Mouse (Mus musculus): ENCODE data around the gene Pstpip1. TPM values are rescaled to one million over a fixed set of nuclear protein-coding genes. Genes with fewer than 3 reads are reported as not detected.

Gene Pstpip1
- polyA plus RNA-seq, 1 experiment: 1.0 TPM

DNA sequence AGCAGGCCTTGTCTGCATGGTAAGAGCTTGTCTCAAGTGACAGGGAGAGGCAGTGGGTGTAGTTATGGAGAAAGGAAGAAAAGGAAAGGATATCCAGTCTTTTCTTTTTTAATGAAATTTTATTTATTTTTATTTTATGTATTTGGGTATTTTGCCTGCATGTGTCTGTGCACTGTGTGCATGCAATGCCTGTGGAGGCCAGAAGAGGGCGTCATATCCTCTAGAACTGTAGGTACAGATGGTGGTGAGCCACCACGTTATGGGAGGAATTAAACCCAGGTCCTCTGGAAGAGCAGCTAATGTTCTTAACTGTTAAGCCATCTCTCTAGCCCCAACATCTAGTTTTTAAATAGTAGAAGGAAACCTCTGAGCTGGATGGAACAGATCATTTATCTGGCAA lies 2.3 kb downstream of the Pstpip1 start:
- H3K79me3 ChIP-seq (ENCODE audit: low read depth): no peaks in the 10 kb centered on the region
- no peaks in the 10 kb centered on the region for H3K79me2 ChIP-seq (ENCODE audit: control insufficient read depth, insufficient read depth)
- no peaks in the 10 kb centered on the region for H3K27me3 ChIP-seq (ENCODE audit: control insufficient read depth, insufficient read depth, insufficient read length)
- no peaks in the 10 kb centered on the region for H3K36me3 ChIP-seq (ENCODE audit: control insufficient read depth, insufficient read depth)
- no peak for TF ChIP-seq FOSL1 (IDR thresholded peaks at IDR 0.05; ENCODE audit: insufficient read depth, low read length, poor library complexity, severe bottlenecking)
- no peak overlapping the region for H3ac ChIP-seq (ENCODE audit: control insufficient read depth, insufficient read length, low read depth)
- H3K4me3 ChIP-seq (ENCODE audit: insufficient read depth, poor library complexity, severe bottlenecking): no peak overlapping the region

- Histone ChIP-seq H3K79me3 (ENCODE audit: low read depth) (no peaks in the 10 kb centered on the region), H3K79me2 (ENCODE audit: control insufficient read depth, insufficient read depth) (no peaks in the 10 kb centered on the region), H3K27me3 (ENCODE audit: control insufficient read depth, insufficient read depth, insufficient read length) (no peaks in the 10 kb centered on the region), H3ac (ENCODE audit: control insufficient read depth, insufficient read length, low read depth) (no peak overlapping the region), H3K4me3 (ENCODE audit: insufficient read depth, poor library complexity, severe bottlenecking) (no peak overlapping the region), H3K36me3 (ENCODE audit: control insufficient read depth, insufficient read depth) (no peaks in the 10 kb centered on the region)
- TF ChIP-seq MYOD1 (IDR thresholded peaks at IDR 0.05; ENCODE audit: control insufficient read depth, insufficient read length, low read depth): no peak
- TF ChIP-seq CEBPB (IDR thresholded peaks at IDR 0.05; ENCODE audit: low read depth): no peak
- no peak for TF ChIP-seq USF1 (IDR thresholded peaks at IDR 0.05; ENCODE audit: low read depth)
- TF ChIP-seq MYOG (IDR thresholded peaks at IDR 0.05; ENCODE audit: control insufficient read depth, extremely low read depth, insufficient read length): no peak
- no peak for TF ChIP-seq CTCF (IDR thresholded peaks at IDR 0.05; ENCODE audit: control insufficient read depth, insufficient read depth, insufficient read length)
- TF ChIP-seq MAX (IDR thresholded peaks at IDR 0.05): no peak
- TF ChIP-seq FOSL1 (IDR thresholded peaks at IDR 0.05; ENCODE audit: insufficient read depth, low read length, poor library complexity, severe bottlenecking): no peak
These were observed 8.0 kb downstream of the Pstpip1 start for GRCm38 (mm10) chr9:56097584-56098298.

- Histone ChIP-seq H3K27me3 (ENCODE audit: control insufficient read depth, insufficient read depth, insufficient read length) (no peaks in the 10 kb centered on the region), H3K79me3 (ENCODE audit: low read depth) (no peaks in the 10 kb centered on the region), H3K36me3 (ENCODE audit: control insufficient read depth, insufficient read depth) (no peaks in the 10 kb centered on the region), H3K79me2 (ENCODE audit: control insufficient read depth, insufficient read depth) (no peaks in the 10 kb centered on the region), H3K4me3 (ENCODE audit: insufficient read depth, poor library complexity, severe bottlenecking) (no peak overlapping the region), H3ac (ENCODE audit: control insufficient read depth, insufficient read length, low read depth) (no peak overlapping the region)
- no peak for TF ChIP-seq MYOD1 (IDR thresholded peaks at IDR 0.05; ENCODE audit: control insufficient read depth, insufficient read length, low read depth)
These were observed 10.3 kb downstream of the Pstpip1 start for GRCm38 (mm10) chr9:56100041-56100522.

- no peak overlapping the region for H3K4me3 ChIP-seq (ENCODE audit: insufficient read depth, poor library complexity, severe bottlenecking)
- H3K79me3 ChIP-seq (ENCODE audit: low read depth): no peaks in the 10 kb centered on the region
- H3K27me3 ChIP-seq (ENCODE audit: control insufficient read depth, insufficient read depth, insufficient read length): no peaks in the 10 kb centered on the region
- H3K36me3 ChIP-seq (ENCODE audit: control insufficient read depth, insufficient read depth): no peaks in the 10 kb centered on the region
- H3ac ChIP-seq (ENCODE audit: control insufficient read depth, insufficient read length, low read depth): no peak overlapping the region
- peak; percentile 80 for TF ChIP-seq USF1 (IDR thresholded peaks at IDR 0.05; ENCODE audit: low read depth)
- no peak for TF ChIP-seq MYOD1 (IDR thresholded peaks at IDR 0.05; ENCODE audit: control insufficient read depth, insufficient read length, low read depth)
- H3K79me2 ChIP-seq (ENCODE audit: control insufficient read depth, insufficient read depth): no peaks in the 10 kb centered on the region
These were observed 11.3 kb downstream of the Pstpip1 start for GRCm38 (mm10) chr9:56101022-56101421.

DNA sequence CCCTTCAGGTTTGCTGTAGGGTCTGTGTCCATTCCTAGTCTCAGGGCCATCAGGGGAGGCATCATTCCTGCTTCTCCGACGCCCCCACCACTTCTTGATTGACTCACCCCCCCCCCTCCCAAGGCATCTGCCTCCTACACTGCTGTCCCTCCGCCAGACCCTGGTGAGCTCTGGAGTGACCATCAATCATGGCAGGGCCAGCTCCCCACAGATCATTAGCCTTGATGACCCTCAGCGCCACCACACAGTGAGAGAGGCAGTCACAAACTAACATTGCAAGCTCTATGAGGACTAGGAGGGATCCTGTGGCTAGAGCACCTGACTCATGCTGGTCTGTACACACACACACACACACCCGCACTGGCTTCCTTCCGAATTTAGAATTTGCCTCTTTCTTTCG lies 15.2 kb downstream of the Pstpip1 start:
- Histone ChIP-seq H3K79me3 (ENCODE audit: low read depth) (no peaks in the 10 kb centered on the region), H3ac (ENCODE audit: control insufficient read depth, insufficient read length, low read depth) (no peak overlapping the region), H3K4me3 (ENCODE audit: insufficient read depth, poor library complexity, severe bottlenecking) (no peak overlapping the region), H3K27me3 (ENCODE audit: control insufficient read depth, insufficient read depth, insufficient read length) (no peaks in the 10 kb centered on the region), H3K79me2 (ENCODE audit: control insufficient read depth, insufficient read depth) (no peaks in the 10 kb centered on the region), H3K36me3 (ENCODE audit: control insufficient read depth, insufficient read depth) (no peaks in the 10 kb centered on the region)
- no peak for TF ChIP-seq FOSL1 (IDR thresholded peaks at IDR 0.05; ENCODE audit: insufficient read depth, low read length, poor library complexity, severe bottlenecking)
- TF ChIP-seq MYOG (IDR thresholded peaks at IDR 0.05; ENCODE audit: control insufficient read depth, extremely low read depth, insufficient read length): no peak
- TF ChIP-seq MYOD1 (IDR thresholded peaks at IDR 0.05; ENCODE audit: control insufficient read depth, insufficient read length, low read depth): no peak
- TF ChIP-seq MAX (IDR thresholded peaks at IDR 0.05): no peak
- no peak for TF ChIP-seq CTCF (IDR thresholded peaks at IDR 0.05; ENCODE audit: control insufficient read depth, insufficient read depth, insufficient read length)
- no peak for TF ChIP-seq USF1 (IDR thresholded peaks at IDR 0.05; ENCODE audit: low read depth)
- TF ChIP-seq CEBPB (IDR thresholded peaks at IDR 0.05; ENCODE audit: low read depth): no peak

DNA sequence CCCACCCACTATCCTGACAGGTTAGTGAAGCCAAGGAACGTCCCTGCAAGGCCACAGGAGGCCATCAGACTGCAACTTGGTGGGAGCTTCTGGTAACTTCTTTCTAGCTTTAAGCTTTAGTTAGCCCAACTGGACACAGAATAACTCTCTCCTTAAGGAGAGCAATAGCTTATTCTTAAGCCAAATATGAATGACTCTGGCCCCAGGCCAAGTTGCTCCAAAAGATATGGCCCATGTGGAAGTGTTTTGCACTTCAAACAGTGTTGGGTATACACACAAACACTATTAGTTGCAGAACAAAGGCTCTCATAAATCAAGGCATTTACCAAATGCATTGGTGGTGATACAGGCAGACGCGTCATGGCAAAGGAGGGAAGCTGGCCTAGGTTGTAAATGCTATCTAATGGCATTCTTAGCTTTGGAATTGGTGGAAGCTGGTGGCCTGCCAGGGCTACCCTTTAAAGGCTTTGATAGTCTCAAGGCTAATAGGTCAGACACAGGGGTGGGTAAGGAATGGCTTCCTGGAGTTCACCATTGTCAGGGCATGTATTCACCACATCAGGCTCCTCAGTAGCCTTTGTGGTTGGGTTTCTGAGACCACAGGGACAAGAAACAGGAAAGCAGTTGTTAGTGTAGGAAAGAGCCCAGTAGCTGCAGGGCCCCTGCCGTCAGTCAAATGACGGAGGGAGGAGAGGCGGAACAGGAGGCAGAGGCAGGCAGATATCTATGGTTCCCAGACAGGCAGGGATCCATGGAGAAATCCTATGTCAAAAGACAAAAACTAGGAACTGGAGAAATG lies 16.7 kb downstream of the Pstpip1 start:
- Histone ChIP-seq H3K27me3 (ENCODE audit: control insufficient read depth, insufficient read depth, insufficient read length) (no peaks in the 10 kb centered on the region), H3ac (ENCODE audit: control insufficient read depth, insufficient read length, low read depth) (no peak overlapping the region), H3K4me3 (ENCODE audit: insufficient read depth, poor library complexity, severe bottlenecking) (no peak overlapping the region), H3K79me2 (ENCODE audit: control insufficient read depth, insufficient read depth) (no peaks in the 10 kb centered on the region), H3K36me3 (ENCODE audit: control insufficient read depth, insufficient read depth) (no peaks in the 10 kb centered on the region), H3K79me3 (ENCODE audit: low read depth) (no peaks in the 10 kb centered on the region)
- no peak for TF ChIP-seq CEBPB (IDR thresholded peaks at IDR 0.05; ENCODE audit: low read depth)
- TF ChIP-seq MYOD1 (IDR thresholded peaks at IDR 0.05; ENCODE audit: control insufficient read depth, insufficient read length, low read depth): peak; percentile 13

Measured in C2C12 (cell line).